Mouse (Mus musculus): Measurements from ENCODE around the gene Eefsec.

Eefsec gene

GRCm38 (mm10) chr6:88208321-88208720 is 238.0 kb downstream of the Eefsec start:
- no peak for DNase-seq (ENCODE audit: low read depth, low spot score)

GRCm38 (mm10) chr6:88207403-88208033 is 238.8 kb downstream of the Eefsec start:
- no peak for DNase-seq (ENCODE audit: low read depth, low spot score)
